Mouse (Mus musculus): ENCODE measurements around the gene Hspg2. TPM values are rescaled to one million over a fixed set of nuclear protein-coding genes. Genes with fewer than 3 reads are reported as not detected.
A peak's percentile ranks its signal among the peaks of the same experiment; 100 is the strongest.

Gene Hspg2
- total RNA-seq, 2 experiments from 2014 or later, result 249 to 297 TPM

DNA sequence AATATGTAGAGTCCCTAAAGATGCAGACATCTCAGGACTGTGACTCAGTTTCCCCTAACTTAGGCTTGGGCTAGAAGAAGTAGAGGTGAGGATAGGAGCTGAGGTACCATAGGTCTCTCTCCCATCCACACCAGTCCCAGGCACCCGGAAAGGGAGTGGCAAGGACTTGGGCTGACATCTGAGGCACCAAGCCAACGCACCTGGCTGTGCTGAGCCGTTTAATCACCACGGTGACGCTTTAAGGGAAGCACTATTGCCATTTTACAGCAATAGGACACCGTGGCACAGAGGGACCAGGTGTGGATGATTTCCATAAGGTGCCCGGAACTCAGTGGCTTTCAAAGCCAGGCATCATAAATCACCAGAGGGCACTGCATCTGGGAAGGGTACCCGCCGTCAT is 10.3 kb upstream of the Hspg2 start:
- intact Hi-C loops (cut with DNase I), result loop anchor here (5.0 kb wide), 1 partner anchor 59 kb away; no protein-coding TSS in a partner anchor
- no peak for DNase-seq (ENCODE audit: low spot score)

DNA sequence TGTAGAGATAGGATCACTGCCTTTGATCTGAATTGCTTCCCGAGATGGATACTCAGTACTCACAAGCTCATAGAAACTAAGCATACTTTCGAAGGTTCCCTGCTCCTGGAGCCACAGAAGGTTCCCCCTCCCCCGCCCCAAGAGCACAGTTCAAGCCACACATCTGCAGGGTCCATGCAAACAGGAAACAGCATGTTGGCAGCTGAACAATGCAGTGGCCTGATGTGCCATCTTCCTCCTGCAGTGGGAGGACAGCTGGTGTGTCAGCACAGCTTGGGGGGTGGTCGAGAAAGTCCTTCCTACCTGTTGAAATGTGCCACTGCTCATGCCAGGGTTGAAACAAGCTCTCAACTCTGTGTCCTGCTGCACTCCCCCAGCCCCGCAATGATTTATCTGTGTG is 9.7 kb upstream of the Hspg2 start:
- no peak for DNase-seq (ENCODE audit: low spot score)
- intact Hi-C loops (cut with DNase I), result loop anchor here (5.0 kb wide), 1 partner anchor 58 kb away; no protein-coding TSS in a partner anchor

DNA sequence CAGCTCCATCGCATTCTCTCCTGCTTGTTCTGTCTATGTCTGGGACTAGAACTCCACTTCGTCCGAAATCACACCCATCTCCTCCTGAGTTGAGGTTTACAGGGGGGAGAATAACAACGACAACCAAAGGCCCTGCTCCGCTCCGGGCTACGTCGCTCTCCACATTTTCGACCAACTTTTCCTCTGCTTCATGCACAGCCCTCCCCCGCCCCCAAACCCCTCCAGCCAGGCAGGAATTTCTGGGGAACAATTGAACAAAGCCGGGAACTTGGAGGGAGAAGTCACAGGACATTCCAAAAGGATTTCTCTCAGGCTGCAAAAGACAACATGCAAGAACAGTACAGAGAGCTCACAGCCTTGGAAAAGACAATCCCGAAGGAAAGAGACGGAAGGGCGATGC is 7.9 kb upstream of the Hspg2 start:
- no peak for DNase-seq (ENCODE audit: low spot score)

DNA sequence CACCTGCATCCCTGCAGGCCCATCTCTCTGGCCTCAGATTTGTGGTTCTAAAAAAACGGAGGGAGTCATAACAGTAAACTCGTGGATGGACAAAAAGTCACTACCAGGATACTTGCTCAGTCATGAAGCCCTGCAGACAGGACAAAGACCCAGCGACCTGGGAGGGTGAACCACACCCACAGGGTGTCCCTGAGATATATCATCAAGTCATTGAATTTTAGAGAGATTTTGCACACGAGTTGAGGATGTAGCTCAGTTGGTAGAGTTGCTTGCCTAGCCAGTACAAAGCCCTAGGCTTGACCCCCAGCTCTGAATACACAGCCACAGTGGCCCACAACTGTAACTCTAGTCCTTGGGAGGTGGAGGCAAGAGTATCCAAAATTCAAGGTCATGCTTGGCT is 7.4 kb upstream of the Hspg2 start:
- no peak for DNase-seq (ENCODE audit: low spot score)
- intact Hi-C loops (cut with DNase I), result loop anchor here (2.0 kb wide), 1 partner anchor 16 kb away; no protein-coding TSS in a partner anchor

More for the DNA sequence above, 7.9 kb upstream of the Hspg2 start:
- intact Hi-C loops (cut with DNase I), result loop anchor here (2.0 kb wide), 1 partner anchor 16 kb away; no protein-coding TSS in a partner anchor

DNA sequence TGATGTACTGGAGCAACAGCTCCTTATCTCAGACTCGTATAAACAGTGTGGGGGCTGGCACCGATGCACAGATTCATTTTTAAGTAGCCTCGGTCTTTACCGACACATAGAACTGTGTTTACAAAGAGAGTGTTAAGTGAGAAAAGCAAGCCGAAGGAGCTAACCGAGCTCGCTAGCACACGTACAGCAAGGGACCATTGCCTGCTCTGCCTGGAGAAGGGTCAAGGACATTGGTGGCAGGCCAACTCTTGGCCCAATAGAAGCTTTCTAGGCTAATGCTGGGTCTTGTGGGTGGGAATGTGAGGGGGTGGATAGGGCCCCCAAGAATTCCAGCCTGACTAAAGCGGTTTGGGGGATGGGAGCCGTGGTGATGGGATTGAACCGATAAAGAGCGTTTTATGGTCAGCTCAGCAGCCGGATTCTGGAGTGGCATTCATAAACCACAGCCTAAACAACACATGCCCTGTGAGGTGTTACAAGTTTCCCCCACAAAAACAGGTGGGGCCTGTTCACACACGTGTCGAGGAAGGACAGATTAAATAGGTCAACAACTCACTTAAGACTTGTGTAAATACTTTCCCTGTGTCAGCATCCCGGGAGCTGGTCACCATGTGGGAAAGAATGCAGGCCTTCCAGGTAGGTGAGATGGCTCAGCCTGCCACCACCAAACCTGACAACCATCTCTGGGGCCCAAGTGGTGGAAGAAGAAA is 6.4 kb upstream of the Hspg2 start:
- intact Hi-C loops (cut with DNase I), result loop anchor here (2.0 kb wide), 1 partner anchor 17 kb away; no protein-coding TSS in a partner anchor
- DNase-seq (ENCODE audit: low spot score), result no peak

DNA sequence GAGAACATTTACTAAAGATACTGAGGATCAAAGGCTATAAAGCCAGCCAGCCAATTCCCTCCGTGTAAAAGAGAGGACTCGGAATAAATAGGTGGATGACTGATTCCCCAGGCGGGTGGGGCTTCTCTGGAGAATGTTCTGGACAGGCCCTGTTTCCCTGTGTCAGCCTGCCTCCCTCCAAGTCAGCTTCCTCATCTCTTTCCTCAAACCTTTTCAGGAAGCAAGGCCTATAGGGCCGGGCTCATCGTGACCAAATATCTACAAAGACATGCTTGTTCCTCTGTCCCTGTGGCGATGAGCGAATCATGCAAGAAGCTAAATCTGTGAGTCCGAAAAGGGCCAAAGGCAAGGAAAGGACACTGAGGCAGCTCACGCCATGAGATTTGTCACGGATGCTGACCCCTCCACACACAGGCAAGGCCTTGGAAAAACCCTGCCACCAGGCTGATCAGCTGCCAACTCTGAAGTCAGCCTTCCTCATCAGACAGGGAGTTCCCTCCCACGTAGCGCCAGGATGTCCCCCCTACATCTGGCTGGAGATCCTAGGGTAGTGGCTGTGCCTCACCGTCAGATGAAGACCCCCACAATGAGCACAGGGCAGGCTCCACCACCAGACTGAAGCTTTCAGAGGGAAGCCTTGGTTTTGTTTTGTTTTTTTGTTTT is 3.3 kb upstream of the Hspg2 start:
- peak; percentile 63 for DNase-seq (ENCODE audit: low spot score)
- intact Hi-C loops (cut with DNase I), result loop anchor here (2.0 kb wide), 1 partner anchor 34 kb away; no protein-coding TSS in a partner anchor

DNA sequence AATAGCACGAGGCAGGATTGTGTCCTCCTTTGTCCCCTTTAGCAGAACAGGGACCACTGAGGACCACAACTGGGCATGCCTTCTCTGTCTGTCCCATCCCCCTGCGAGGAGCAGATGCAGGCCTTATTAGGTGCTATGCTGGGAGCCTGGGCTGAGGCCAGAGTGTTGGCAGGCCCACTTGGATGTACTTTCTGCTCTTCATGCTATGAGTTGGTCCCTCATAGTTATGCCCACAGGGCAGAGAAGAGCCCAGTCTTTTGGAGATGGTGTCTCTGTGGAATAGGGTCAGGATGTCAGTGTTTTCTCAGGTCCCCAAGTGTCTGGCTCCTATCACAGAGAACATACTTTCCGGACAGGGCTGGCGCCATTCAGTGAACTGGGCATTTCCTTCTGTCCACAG is 1.6 kb upstream of the Hspg2 start:
- no peak for DNase-seq (ENCODE audit: low spot score)

DNA sequence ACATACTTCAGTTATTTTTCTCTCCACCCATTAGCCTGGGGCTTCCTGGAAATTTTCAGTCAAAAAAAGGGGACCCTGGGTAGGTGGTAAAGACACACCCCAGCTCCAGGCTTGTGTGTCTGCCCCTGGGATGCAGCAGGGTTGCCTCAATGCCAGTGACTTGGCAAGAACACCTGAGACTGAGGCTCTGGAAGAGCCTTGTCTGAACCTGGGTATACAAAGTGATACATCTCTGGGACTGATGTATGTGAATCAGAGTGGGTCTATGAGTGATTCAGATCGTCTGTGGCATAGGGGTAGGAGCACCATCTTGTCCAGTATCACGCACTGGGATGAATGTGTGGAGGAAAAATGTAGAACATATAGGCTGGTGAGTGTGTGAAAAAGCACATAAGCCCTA is 1.0 kb upstream of the Hspg2 start:
- intact Hi-C loops (cut with DNase I), result no loop called here

More for the DNA sequence above, 1.6 kb upstream of the Hspg2 start:
- intact Hi-C loops (cut with DNase I), result no loop called here

DNA sequence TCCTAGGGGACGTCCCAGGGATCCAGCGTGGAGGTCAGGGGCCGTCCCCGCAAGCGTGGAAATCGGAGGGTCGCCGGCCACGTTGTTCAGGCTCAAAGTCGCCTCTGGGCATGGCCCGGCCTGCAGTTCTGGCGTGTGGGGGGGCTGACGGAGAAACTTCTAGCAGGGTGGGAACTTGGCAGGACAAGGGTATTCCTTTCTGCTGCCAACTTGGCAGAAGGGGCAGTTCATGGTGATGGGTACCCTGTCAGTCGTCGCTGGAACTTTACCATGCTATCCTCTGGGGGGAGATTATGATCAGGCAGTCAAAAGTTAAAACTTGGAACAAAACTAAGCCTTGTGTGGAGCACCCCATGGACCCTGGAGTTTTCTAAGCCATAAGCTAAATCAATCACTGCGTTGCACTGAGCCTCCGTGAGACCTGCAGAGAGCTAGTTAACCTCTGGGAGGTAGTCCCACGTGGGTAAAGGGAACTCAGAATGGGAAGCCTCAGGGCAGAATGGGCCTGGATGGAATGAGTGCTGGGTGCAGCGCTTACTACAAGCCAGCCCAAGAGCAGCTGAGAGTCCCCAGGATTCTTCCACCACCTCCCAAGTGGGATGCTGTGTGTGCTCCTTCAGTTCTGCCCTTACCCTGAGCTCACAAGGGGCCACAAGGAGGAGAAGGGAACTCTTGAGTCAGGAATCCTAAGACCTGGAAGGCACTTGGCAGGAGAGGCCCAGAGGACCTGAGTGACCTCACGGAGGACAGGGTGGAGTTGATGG is 694 bp downstream of the Hspg2 start:
- DNase-seq (ENCODE audit: low spot score), result no peak
- intact Hi-C loops (cut with DNase I), result loop anchor here (2.0 kb wide), 2 partner anchors 20 kb away; no protein-coding TSS in a partner anchor

More for the DNA sequence above, 1.0 kb upstream of the Hspg2 start:
- DNase-seq (ENCODE audit: low spot score), result no peak

DNA sequence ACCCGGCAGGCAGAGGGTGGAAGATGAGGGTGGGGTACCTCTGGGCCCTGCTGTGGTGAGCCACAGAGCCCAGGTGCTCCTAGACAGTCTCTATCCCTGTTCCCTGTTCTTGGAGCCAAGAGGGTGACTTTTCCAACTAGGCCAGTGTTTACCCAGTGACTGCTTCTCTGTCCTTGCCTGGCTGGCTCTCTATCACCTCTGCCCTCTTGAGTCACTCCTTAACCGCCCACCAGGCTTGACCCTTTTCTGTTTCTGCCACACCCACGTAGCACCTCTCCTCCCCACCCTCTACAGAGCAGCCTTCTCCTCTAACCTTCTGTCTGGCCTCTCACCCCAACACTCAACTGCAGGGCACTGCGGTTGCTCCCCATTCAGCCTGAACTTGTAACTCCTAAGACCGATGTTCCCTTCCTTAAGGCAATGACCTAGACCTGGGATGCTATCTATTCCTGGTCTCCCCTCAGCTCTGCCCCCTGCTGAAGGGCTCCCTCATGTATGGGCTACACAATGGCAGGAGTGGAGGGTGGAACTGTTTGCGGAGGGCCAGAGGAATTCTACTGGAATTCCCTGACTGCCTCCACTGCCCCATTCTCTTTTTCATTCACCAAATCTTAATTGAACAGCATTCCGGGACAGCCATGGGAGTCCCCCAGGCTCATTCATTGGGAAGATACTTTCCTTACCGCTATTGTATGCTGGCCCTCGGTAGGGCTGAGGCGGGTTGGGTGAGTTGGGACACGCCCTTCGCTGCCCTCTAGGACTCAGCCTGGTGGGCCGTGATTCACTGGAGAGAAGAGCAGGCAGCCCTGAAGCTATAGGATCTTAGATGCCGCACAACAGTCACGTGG is 1.5 kb downstream of the Hspg2 start:
- intact Hi-C loops (cut with DNase I), result loop anchor here (2.0 kb wide), 2 partner anchors 19 to 21 kb away; no protein-coding TSS in a partner anchor
- no peak for DNase-seq (ENCODE audit: low spot score)

DNA sequence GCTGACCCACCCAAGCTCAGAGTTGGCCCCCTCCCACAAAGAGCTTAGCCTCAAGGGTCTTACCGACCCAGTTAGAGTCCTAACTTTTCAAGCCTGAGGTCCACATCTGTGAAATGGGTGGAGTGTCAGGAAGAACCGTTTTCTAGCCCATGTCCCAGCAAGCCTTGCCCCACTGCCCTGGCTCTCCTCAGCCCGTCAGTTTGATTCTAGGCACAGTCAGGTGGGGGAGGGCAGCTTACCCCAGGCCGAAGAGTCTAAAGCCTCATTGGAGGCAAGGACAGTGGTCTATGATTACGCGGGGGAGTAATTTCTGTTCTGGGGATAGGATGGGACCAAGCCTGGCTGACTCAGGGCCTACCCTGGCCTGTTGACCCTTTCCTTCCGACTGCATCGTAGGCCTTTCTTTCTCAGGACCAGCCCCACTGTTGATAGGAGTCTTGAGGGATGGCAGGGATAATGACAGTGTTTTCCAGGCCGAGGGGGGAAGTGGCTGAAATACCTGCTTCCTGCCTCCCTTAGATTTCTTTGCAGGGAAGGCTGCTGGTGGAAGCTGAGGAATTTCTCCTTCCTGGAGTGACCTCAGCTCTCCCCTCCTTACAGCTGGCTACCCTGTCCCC is 2.2 kb downstream of the Hspg2 start:
- DNase-seq (ENCODE audit: low spot score), result no peak
- intact Hi-C loops (cut with DNase I), result no loop called here

DNA sequence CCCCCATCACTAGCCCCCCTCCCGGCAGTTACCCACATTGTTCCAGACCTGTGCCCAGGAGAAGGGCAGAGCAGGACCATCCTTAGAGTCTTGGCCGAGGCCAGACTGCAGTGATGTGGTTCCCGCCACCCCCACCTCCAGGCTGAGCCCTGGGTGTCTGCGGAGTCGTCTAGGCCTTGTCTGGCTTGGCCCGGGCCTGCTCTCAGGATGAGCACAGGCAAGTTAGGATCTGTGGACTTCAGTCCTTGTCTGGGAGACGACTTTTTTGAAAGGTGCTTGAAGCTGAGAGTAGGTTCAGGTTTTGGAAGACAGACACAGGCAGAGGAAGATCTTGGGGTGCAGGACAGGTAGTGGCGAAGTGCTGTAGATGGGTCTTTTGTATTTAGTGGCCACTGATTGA is 2.8 kb downstream of the Hspg2 start:
- no peak for DNase-seq (ENCODE audit: low spot score)
- intact Hi-C loops (cut with DNase I), result no loop called here

DNA sequence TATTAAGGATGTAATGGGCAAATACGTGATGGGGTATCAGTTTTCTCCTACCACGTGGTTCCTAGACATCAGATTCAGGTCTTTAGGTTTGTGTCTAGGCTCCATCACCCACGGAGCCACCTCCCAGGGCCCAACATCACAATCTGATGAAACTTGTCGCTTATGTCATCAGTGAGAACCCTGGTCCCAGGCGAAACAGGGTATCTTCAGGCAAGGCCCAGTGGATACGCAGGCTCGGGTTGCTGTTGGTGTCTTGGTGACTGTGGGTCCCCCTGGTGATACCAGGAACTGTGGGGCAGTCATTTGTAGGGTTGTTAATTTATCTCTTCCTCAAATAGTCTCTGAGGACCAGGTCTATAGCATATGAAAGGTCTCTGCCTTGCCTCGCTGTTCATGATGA is 4.7 kb downstream of the Hspg2 start:
- intact Hi-C loops (cut with DNase I), result no loop called here
- no peak for DNase-seq (ENCODE audit: low spot score)

DNA sequence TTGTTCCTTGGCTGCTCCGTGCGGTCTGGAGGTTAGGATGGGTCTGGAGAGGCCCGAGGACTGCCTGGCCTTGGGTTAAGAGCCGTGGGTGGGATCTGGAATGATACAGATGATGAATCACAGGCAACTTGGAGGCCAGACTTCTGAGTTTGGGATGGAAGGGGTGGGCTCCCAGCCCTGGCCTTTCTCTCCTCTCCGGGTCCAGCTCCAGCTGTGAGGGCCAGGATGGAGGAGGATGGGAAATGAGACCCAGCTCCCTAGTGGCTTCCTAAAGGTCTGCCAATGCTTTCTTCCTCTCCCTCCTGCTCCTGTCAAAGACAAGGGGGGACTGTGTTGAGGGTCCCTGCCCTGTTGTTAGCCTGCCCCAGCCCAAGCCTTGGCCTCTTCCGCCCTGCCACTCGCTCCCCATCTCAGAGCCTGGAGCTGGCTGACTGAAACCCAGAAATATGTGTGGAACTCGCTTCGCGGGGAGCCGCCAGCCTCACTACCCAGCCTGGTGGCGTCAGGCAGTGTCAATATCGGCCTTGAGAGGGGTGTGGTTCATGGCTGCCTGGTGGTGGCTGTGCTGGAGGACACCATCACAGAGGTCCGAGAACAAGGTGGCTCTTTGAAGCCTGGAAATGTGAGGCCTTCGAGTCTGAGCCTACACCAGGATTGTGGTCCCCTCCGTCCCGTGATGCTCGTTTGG is 5.3 kb downstream of the Hspg2 start:
- DNase-seq (ENCODE audit: low spot score), result peak; percentile 66

DNA sequence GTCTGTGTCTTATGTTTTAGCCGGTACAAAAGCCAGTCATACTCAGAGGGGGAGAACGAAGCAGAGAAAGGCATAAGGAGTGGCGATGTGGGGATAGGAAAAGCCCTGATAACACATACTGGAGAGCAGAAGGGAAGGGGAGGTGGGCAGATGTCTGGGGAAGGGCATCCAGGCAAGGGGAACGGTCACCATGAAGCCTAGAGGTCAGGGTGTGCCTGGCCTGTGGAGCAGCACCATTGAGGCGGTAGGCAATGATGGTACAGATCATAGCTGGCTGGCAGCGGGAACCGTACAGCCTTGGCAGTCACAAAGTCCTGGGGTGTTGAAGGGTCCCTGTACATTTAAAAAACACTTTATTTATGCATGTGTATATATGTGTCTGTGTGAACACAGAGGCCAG is 6.1 kb downstream of the Hspg2 start:
- intact Hi-C loops (cut with DNase I), result no loop called here
- DNase-seq (ENCODE audit: low spot score), result no peak

More for the DNA sequence above, 5.3 kb downstream of the Hspg2 start:
- intact Hi-C loops (cut with DNase I), result no loop called here

DNA sequence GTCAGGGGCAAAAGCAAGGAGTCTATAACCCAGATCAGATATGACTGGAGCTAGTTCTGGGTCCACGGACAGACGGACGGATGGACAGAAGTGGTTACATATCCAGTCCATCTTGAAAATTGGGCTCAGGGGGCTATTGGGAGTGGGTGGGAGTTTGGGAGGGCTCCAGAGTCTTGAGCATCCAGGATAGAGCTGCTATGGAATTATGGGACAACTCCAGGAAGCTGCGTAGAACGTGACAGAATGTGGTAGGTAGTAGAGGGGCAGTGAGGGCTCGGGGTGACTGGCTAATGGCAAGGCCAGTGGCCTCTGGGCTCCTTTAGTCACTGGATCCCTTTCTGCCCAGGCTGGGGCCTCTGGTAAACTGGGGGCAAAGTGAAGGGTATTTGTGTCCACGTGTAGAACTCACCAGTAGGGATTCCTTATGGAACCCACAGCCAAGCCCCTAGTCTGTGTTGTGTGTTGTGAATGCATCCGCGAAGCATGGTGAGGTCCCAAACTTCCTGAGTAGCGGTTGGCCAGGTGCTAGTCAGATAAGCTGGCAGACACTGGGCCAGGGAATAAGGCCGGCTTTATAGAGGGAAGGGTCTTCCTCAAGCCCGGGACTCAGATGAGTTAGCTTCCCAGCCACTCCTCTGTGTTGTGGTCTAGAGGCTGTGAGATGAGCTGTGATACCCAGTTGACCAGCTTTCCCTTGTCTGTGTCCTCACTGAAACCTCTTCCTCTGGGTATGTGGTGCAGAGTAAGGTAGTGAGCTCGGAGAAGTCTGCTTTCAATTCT is 6.9 kb downstream of the Hspg2 start:
- intact Hi-C loops (cut with DNase I), result no loop called here
- DNase-seq (ENCODE audit: low spot score), result no peak

DNA sequence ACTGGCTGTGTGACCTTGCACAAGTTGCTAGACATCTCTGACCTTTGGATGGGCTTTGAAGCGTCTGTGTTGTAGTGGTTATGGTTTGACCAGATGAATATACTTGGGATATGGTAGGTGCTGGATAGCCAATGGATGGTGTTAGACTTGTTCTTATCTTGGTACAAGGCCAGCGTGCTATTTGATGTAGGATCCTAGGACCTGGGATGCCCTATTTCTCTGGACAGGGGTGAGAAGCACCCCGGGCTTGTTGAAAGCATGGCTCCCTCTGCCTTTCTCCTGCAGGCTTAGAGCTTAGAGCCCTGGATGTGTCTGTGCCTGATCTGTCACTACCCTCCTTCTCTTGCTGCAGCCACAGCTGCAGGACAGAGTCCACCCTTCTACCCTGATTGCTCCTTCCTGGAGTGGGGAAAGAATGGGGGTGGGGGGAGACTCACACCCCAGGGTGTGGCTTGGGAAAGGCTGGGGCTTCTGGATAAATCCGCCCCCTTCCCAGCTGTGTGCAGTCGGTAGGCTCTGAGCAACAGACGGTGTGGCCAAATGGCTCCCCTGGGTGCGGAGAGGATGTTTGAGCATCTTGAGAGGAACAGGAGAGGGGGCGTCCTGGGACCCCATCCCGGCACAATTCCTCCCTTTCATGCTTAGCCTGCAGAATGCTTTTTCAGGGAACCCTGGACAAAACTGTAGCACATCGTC is 7.6 kb downstream of the Hspg2 start:
- DNase-seq (ENCODE audit: low spot score), result peak; percentile 84
- intact Hi-C loops (cut with DNase I), result no loop called here
